In the genomic region with DNA sequence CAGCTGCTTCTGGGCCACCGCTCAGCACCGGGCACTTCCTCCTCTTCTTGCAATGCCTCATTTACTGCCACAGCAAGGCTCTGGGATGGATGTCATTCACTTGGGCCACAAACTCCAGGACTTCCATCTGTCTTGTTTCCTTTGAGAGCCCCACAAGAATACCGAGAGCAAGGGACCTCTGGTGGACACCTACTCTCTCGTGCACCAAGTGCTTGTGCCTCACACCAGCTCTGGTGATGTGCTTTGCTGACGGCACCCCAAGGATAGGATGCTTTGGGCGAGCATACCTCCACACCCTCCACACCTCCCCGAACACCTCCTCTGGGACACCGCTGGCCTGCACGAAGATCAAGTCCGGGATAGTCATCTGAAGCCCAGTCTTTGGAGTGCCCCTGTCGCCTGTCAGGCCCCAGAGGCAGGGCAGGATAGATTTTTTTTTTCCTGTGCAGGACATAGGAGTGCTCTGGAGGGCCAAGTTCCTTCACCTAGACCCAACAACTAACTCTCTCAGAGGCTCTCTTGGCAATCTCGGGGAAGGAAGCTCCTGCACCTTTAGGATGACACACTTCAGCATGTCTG, we compare ENCODE assay signal across 7 mouse cellular contexts. TPM values are rescaled to one million over a fixed set of nuclear protein-coding genes. Genes with fewer than 3 reads are reported as not detected.
DNase-seq lines count a peak whose midpoint lies in the region; ATAC-seq and TF ChIP-seq lines count a peak whose summit lies in the region.

No protein-coding gene starts in this region.

- H3K4me1 ChIP-seq in lung, postnatal 0 days (ENCODE audit: insufficient read depth, low read depth, low read length) = no peaks in the 10 kb centered on the region
- no peaks in the 10 kb centered on the region for H3K4me1 ChIP-seq in embryonic facial prominence, embryonic 13.5 days
- H3K4me1 ChIP-seq in intestine, embryonic 16.5 days (ENCODE audit: control insufficient read depth, insufficient read depth, low read length) = no peaks in the 10 kb centered on the region

- H3K36me3 ChIP-seq in lung, postnatal 0 days (ENCODE audit: insufficient read depth, low read length) = no peaks in the 10 kb centered on the region
- H3K36me3 ChIP-seq in embryonic facial prominence, embryonic 13.5 days = no peaks in the 10 kb centered on the region
- no peaks in the 10 kb centered on the region for H3K36me3 ChIP-seq in intestine, embryonic 16.5 days (ENCODE audit: control insufficient read depth, insufficient read depth, low read length)

- H3K9me3 ChIP-seq in lung, postnatal 0 days (ENCODE audit: low read length) = no peaks in the 10 kb centered on the region
- no peaks in the 10 kb centered on the region for H3K9me3 ChIP-seq in embryonic facial prominence, embryonic 13.5 days
- no peaks in the 10 kb centered on the region for H3K9me3 ChIP-seq in intestine, embryonic 16.5 days (ENCODE audit: control insufficient read depth, low read length)

- H3K27ac ChIP-seq in lung, postnatal 0 days (ENCODE audit: low read length) = no peak overlapping the region
- no peak overlapping the region for H3K27ac ChIP-seq in embryonic facial prominence, embryonic 13.5 days
- no peak overlapping the region for H3K27ac ChIP-seq in intestine, embryonic 16.5 days (ENCODE audit: low read length)

- TF ChIP-seq EP300 in lung, postnatal 0 days (IDR thresholded peaks at IDR 0.05) = no peak

- TF ChIP-seq CTCF in lung, postnatal 0 days (IDR thresholded peaks at IDR 0.05) = no peak

- no peaks in the 10 kb centered on the region for H3K27me3 ChIP-seq in lung, postnatal 0 days (replicated peaks; ENCODE audit: insufficient read depth, low read length)
- H3K27me3 ChIP-seq in embryonic facial prominence, embryonic 13.5 days = peaks cover 52% of the 10 kb centered on the region
- peaks cover 16% of the 10 kb centered on the region for H3K27me3 ChIP-seq in intestine, embryonic 16.5 days (replicated peaks; ENCODE audit: control insufficient read depth, insufficient read depth, low read length)

- peak overlapping the region; percentile 43 for H3K4me3 ChIP-seq in lung, postnatal 0 days (ENCODE audit: low read depth, low read length)
- H3K4me3 ChIP-seq in embryonic facial prominence, embryonic 13.5 days = peak overlapping the region; percentile 54
- peak overlapping the region; percentile 57 for H3K4me3 ChIP-seq in intestine, embryonic 16.5 days (ENCODE audit: low read length)

- H3K9ac ChIP-seq in lung, postnatal 0 days (replicated peaks; ENCODE audit: low read depth) = no peak overlapping the region
- peak overlapping the region; percentile 73 for H3K9ac ChIP-seq in embryonic facial prominence, embryonic 13.5 days
- peak overlapping the region; percentile 65 for H3K9ac ChIP-seq in intestine, embryonic 16.5 days (ENCODE audit: low read depth, low read length)

- peak overlapping the region; percentile 68; the same call in 1 of the 2 replicates for H3K4me2 ChIP-seq in lung, postnatal 0 days (replicated peaks; ENCODE audit: low read depth, low read length)
- peak overlapping the region; percentile 66 for H3K4me2 ChIP-seq in embryonic facial prominence, embryonic 13.5 days
- peak overlapping the region; percentile 70 for H3K4me2 ChIP-seq in intestine, embryonic 16.5 days (ENCODE audit: low read depth, low read length)

- no peak for DNase-seq in lung, postnatal 0 days (ENCODE audit: low spot score)
- no peak for DNase-seq in lung, postnatal 25 days (ENCODE audit: low spot score)
- peak; percentile 5 for DNase-seq in retina, postnatal 1 day
- no peak for DNase-seq in embryo, embryonic 10 days (ENCODE audit: low spot score)
- no peak for DNase-seq in adipocyte (ENCODE audit: low spot score)

- ATAC-seq in lung, postnatal 0 days = no peak
- ATAC-seq in embryonic facial prominence, embryonic 13.5 days (ENCODE audit: insufficient number of reproducible peaks, insufficient read depth, low FRiP score, low TSS enrichment, low read depth) = no peak
- ATAC-seq in intestine, embryonic 16.5 days = no peak

- WGBS in lung, postnatal 0 days = 46% methylated on average over 12 of the region's 12 CpGs
- 59% methylated on average over 12 of the region's 12 CpGs for WGBS in embryonic facial prominence, embryonic 13.5 days
- 48% methylated on average over 12 of the region's 12 CpGs for WGBS in intestine, embryonic 16.5 days

RNA-seq across cellular contexts. Expression of a gene that starts 4.9 kb away (rescaled TPM):
- not detected in 2 replicates for polyA plus RNA-seq in lung, postnatal 0 days (2015; fragmentation: Nextera tagmentation; extraction: Ambion mirVana)
- polyA plus RNA-seq in embryonic facial prominence, embryonic 13.5 days (2015; fragmentation: Nextera tagmentation; extraction: Ambion mirVana) = not detected in 2 replicates
- polyA plus RNA-seq in intestine, embryonic 16.5 days (2015; fragmentation: Nextera tagmentation; extraction: Ambion mirVana) = not detected in 2 replicates

RNA-seq across cellular contexts. Expression of a gene that starts 24.4 kb away (rescaled TPM):
- not detected in 2 replicates for polyA plus RNA-seq in lung, postnatal 0 days (2015; fragmentation: Nextera tagmentation; extraction: Ambion mirVana)
- polyA plus RNA-seq in embryonic facial prominence, embryonic 13.5 days (2015; fragmentation: Nextera tagmentation; extraction: Ambion mirVana) = not detected in 2 replicates
- polyA plus RNA-seq in intestine, embryonic 16.5 days (2015; fragmentation: Nextera tagmentation; extraction: Ambion mirVana) = not detected in 2 replicates

RNA-seq across cellular contexts. Expression of a gene that starts 24.6 kb away (rescaled TPM):
- polyA plus RNA-seq in lung, postnatal 0 days (2015; fragmentation: Nextera tagmentation; extraction: Ambion mirVana) = 0.33 and 0.38 TPM in 2 replicates
- polyA plus RNA-seq in embryonic facial prominence, embryonic 13.5 days (2015; fragmentation: Nextera tagmentation; extraction: Ambion mirVana) = 0.84 and 1.3 TPM in 2 replicates
- polyA plus RNA-seq in intestine, embryonic 16.5 days (2015; fragmentation: Nextera tagmentation; extraction: Ambion mirVana) = 0.26 and 0.87 TPM in 2 replicates
